Mouse (Mus musculus): ENCODE data around the gene Vmn1r89. TPM values are rescaled to one million over a fixed set of nuclear protein-coding genes. Genes with fewer than 3 reads are reported as not detected.

Gene Vmn1r89
- not detected for total RNA-seq (2021)
- long read RNA-seq, experiment 1 = 0 reads
- long read RNA-seq, experiment 2 = 0 reads

GRCm38 (mm10) chr7:13212720-13213119 lies at the start of gene Vmn1r89:
Gene Vmn1r89 (plus strand): TSS chr7:13213020.
- DNase-seq = no peak

- DNase-seq = no peak
These were observed 48.2 kb downstream of the Vmn1r89 start for GRCm38 (mm10) chr7:13260746-13261700.

GRCm38 (mm10) chr7:13263851-13264250 lies 51.0 kb downstream of the Vmn1r89 start:
- DNase-seq = no peak

- no peak for DNase-seq
These were observed 51.6 kb downstream of the Vmn1r89 start for GRCm38 (mm10) chr7:13264396-13264795.

GRCm38 (mm10) chr7:13268749-13269260 lies 56.0 kb downstream of the Vmn1r89 start:
- no peak for DNase-seq

- no peak for DNase-seq
These were observed 56.6 kb downstream of the Vmn1r89 start for GRCm38 (mm10) chr7:13269394-13269793.

Other genes starting within 250 kb of the Vmn1r89 start
- 10 to 100 TPM in 1 of 2 experiments, 1 to 10 TPM in 1; 7.3 to 10.6 TPM for gene Zfp324, start 247.2 kb upstream of the Vmn1r89 start, total RNA-seq (2021)
- 1 to 10 TPM; 5.4 to 5.9 TPM for gene Zfp446, start 235.2 kb upstream of the Vmn1r89 start, total RNA-seq (2021)
- 10 to 100 TPM; 24.2 to 50.8 TPM for gene Slc27a5, start 214.8 kb upstream of the Vmn1r89 start, total RNA-seq (2021)
- gene Trim28, start 213.9 kb upstream of the Vmn1r89 start, total RNA-seq (2021) = 100 to 1,000 TPM; 218 to 247 TPM
- gene Zbtb45, start 203.0 kb upstream of the Vmn1r89 start, total RNA-seq (2021) = 10 to 100 TPM; 11.3 to 13.6 TPM
- gene Chmp2a, start 178.2 kb upstream of the Vmn1r89 start, total RNA-seq (2021) = 100 to 1,000 TPM; 165 to 169 TPM
- 100 to 1,000 TPM; 175 to 186 TPM for gene Ube2m, start 174.7 kb upstream of the Vmn1r89 start, total RNA-seq (2021)
- gene Mzf1, start 158.3 kb upstream of the Vmn1r89 start, total RNA-seq (2021) = 1 to 10 TPM; 2.1 to 4.9 TPM
- not detected for gene Vmn1r85, start 117.8 kb upstream of the Vmn1r89 start, total RNA-seq (2021)
- not detected for gene Vmn1r86, start 93.1 kb upstream of the Vmn1r89 start, total RNA-seq (2021)
- gene Vmn1r87, start 72.9 kb upstream of the Vmn1r89 start, total RNA-seq (2021) = not detected
- under 1 TPM; 0.09 TPM for gene Vmn1r88, start 53.5 kb upstream of the Vmn1r89 start, total RNA-seq (2021)
- 10 to 100 TPM; 26.0 to 34.7 TPM for gene Lig1, start 64.3 kb downstream of the Vmn1r89 start, total RNA-seq (2021)
- 10 to 100 TPM in 1 of 2 experiments, 1 to 10 TPM in 1; 6.1 to 10.3 TPM for gene Zswim9, start 65.7 kb downstream of the Vmn1r89 start, total RNA-seq (2021)
- gene Pla2g4c, start 111.6 kb downstream of the Vmn1r89 start, total RNA-seq (2021) = under 1 TPM; 0.21 to 0.58 TPM
- gene Cabp5, start 185.1 kb downstream of the Vmn1r89 start, total RNA-seq (2021) = not detected
- gene Bsph1, start 237.8 kb downstream of the Vmn1r89 start, total RNA-seq (2021) = not detected